Mouse (Mus musculus) heart, adult 2 months (tissue): ENCODE data around the gene Tex48.

Experiments
- CTCF ChIP-seq: fragments of 200-600 bp; IDR thresholded peaks from 2 replicates; pipeline ENCODE4 v1.8.1; 2022; ENCODE audit warnings: antibody characterized with exemption, mild to moderate bottlenecking, moderate library complexity
- EP300 ChIP-seq: fragments of 200-500 bp; IDR thresholded peaks from 2 replicates; pipeline ENCODE4 v1.6.1; 2011; ENCODE audit warnings: low read depth, low read length, control low read depth; ENCODE audit not compliant: insufficient read depth
- POLR2A ChIP-seq: fragments of 200-500 bp; IDR thresholded peaks from 2 replicates; pipeline ENCODE4 v1.6.1; 2011; ENCODE audit warnings: mild to moderate bottlenecking, low read depth, low read length, control low read depth; ENCODE audit not compliant: insufficient read depth

GRCm38 (mm10) chr4:63580078-63580477, 42.1 kb downstream of the Tex48 start:
- TF ChIP-seq POLR2A = no peak
- no peak for TF ChIP-seq EP300
- TF ChIP-seq CTCF = no peak
